Mouse (Mus musculus) liver, embryonic 14.5 days (tissue): ENCODE measurements at regions not wholly inside any gene's neighbourhood (a gene's known extent, or its start where the extent isn't known, plus 50 kb on each side); places are given as distances from the start of the nearest gene placed in this dataset.

ENCODE experiments used
- CTCF ChIP-seq: IDR thresholded peaks from 2 replicates; pipeline ENCODE4 v1.5.1; 2016; ENCODE audit warnings: antibody characterized with exemption, low read depth, control low read depth
- EP300 ChIP-seq: IDR thresholded peaks from 2 replicates; pipeline ENCODE4 v1.6.1; 2016; ENCODE audit warnings: antibody characterized with exemption, low read depth

GRCm38 (mm10) chr2:28326682-28327081, 119.9 kb upstream of the Ppp1r26 start:
- TF ChIP-seq CTCF (no peak), EP300 (no peak)
